Mouse (Mus musculus): ENCODE results near the gene Pnmal1. TPM values are rescaled to one million over a fixed set of nuclear protein-coding genes. Genes with fewer than 3 reads are reported as not detected.

Gene Pnmal1
- total and polyA plus RNA-seq, 3 experiments: 0.01 to 0.05 TPM; not detected in 1

DNA sequence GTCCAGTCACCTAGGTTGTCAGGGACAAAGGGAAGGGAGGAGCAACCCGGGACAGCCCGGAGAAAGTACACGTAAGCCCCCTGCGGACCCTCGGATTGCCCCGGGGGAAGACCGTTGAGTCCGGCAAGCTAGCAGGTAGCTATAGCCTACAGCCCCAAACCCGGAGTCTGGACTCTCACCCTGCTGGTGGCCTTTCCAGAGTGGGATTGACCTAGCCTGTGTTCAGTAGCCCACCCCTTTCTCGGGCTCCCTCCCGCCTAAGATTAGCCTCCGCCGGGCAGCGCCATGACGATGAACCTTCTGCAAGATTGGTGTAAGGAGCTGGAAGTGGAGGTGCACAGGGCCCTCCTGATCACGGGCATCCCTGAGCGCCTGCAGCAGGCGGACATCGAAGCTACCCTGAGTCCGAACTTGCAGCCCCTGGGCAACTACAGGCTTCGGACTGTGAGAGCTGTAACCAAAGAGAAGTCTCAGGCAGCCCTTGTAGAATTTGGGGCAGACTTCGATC, 14.6 kb upstream of the Pnmal1 start:
- Histone ChIP-seq H3K36me3 (replicated peaks) (no peaks in the 10 kb centered on the region), H3K4me1 (ENCODE audit: insufficient read depth, low read depth, low read length) (peaks cover under 1% of the 10 kb centered on the region; the same call in 1 of the 2 replicates), H3K9me3 (replicated peaks) (peaks cover 9% of the 10 kb centered on the region), H3K4me3 (ENCODE audit: low read depth, low read length) (no peak overlapping the region), H3K27me3 (ENCODE audit: insufficient read depth, low read length) (peaks cover 36% of the 10 kb centered on the region)
- no peak for TF ChIP-seq CTCF (IDR thresholded peaks at IDR 0.05; ENCODE audit: low read depth, low read length)
- no peak for TF ChIP-seq POLR2AphosphoS5 (IDR thresholded peaks at IDR 0.05; ENCODE audit: insufficient replicate concordance, low read depth, low read length)
- TF ChIP-seq TAL1 (conservative IDR thresholded peaks at IDR 0.05; ENCODE audit: low read depth, low read length): no peak
- no peak for TF ChIP-seq GATA2 (IDR thresholded peaks at IDR 0.05; ENCODE audit: borderline replicate concordance, low read depth, low read length)
- no peak for ATAC-seq (ENCODE audit: extremely low read depth, insufficient number of reproducible peaks, low FRiP score, poor library complexity, severe bottlenecking)
- no peak for DNase-seq (ENCODE audit: low spot score)

- Histone ChIP-seq H3K9me3 (replicated peaks) (peaks cover 9% of the 10 kb centered on the region), H3K36me3 (replicated peaks) (no peaks in the 10 kb centered on the region), H3K4me3 (ENCODE audit: low read depth, low read length) (no peak overlapping the region), H3K4me1 (ENCODE audit: insufficient read depth, low read depth, low read length) (peaks cover 6% of the 10 kb centered on the region), H3K27me3 (ENCODE audit: insufficient read depth, low read length) (peaks cover 35% of the 10 kb centered on the region)
- TF ChIP-seq CTCF (IDR thresholded peaks at IDR 0.05; ENCODE audit: low read depth, low read length) (no peak), GATA2 (IDR thresholded peaks at IDR 0.05; ENCODE audit: borderline replicate concordance, low read depth, low read length) (no peak), POLR2AphosphoS5 (IDR thresholded peaks at IDR 0.05; ENCODE audit: insufficient replicate concordance, low read depth, low read length) (no peak), TAL1 (conservative IDR thresholded peaks at IDR 0.05; ENCODE audit: low read depth, low read length) (no peak), GATA1 (IDR thresholded peaks at IDR 0.05; ENCODE audit: borderline replicate concordance, low read length) (no peak)
- DNase-seq (ENCODE audit: low spot score): no peak
- no peak for ATAC-seq (ENCODE audit: extremely low read depth, insufficient number of reproducible peaks, low FRiP score, poor library complexity, severe bottlenecking)
These were observed 14.1 kb upstream of the Pnmal1 start for GRCm38 (mm10) chr7:16945419-16945818.

DNA sequence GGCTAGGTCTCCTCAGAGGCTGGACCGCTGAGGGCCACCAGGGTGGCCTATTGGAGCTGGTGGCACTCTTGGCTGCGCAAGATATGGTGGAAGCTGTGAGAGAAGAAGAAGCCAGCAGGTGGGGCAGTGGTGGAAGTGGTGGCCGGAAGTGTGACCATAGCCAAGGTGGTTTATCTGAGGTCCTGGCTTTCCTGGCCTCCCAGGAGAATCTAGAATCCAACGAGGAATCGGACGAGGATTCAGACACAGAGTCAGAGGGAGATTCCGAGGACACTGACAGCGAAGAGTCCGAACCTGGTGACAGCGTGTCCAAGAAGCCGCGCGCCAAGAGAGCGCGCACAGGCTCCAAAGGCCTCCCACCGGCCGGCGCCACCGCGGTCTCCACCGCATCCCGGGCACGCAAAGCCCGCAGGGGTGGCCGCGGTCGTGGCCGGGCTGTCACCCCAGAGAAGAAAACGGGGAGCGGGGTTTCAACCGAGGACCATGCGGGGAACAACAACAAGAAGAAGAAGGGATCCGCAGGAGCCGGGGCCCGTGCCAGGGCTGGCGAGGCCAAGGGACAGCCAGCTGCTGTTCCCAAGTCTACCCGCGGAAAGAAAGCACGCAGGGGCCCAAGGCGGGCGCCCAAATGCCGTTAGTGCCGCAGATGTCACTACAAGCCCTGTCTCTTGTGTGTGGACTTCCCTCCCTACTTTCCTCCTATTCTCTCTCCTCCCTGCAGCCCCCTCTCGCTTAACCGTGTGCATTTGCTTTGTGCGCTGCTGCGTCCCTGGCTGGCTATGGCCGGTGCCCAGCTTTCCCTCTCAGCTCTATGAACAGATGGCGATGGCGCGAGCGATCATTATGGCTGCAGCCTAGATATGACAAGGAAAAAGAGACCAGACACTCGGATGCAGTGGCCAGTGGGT, 12.8 kb upstream of the Pnmal1 start:
- ATAC-seq (ENCODE audit: extremely low read depth, insufficient number of reproducible peaks, low FRiP score, poor library complexity, severe bottlenecking) (no peak), DNase-seq (ENCODE audit: low spot score) (no peak)
- TF ChIP-seq CTCF (IDR thresholded peaks at IDR 0.05; ENCODE audit: low read depth, low read length) (no peak), GATA1 (IDR thresholded peaks at IDR 0.05; ENCODE audit: borderline replicate concordance, low read length) (no peak)
- H3K4me1 ChIP-seq (ENCODE audit: insufficient read depth, low read depth, low read length): peaks cover 9% of the 10 kb centered on the region
- peaks cover 32% of the 10 kb centered on the region for H3K27me3 ChIP-seq (ENCODE audit: insufficient read depth, low read length)
- peaks cover 9% of the 10 kb centered on the region for H3K9me3 ChIP-seq (replicated peaks)
- no peak overlapping the region for H3K4me3 ChIP-seq (ENCODE audit: low read depth, low read length)
- no peaks in the 10 kb centered on the region for H3K36me3 ChIP-seq (replicated peaks)

- Histone ChIP-seq H3K9me3 (replicated peaks) (peaks cover 9% of the 10 kb centered on the region), H3K4me1 (ENCODE audit: insufficient read depth, low read depth, low read length) (peaks cover 9% of the 10 kb centered on the region), H3K4me3 (ENCODE audit: low read depth, low read length) (no peak overlapping the region), H3K36me3 (replicated peaks) (no peaks in the 10 kb centered on the region), H3K27me3 (ENCODE audit: insufficient read depth, low read length) (peaks cover 32% of the 10 kb centered on the region)
- ATAC-seq (ENCODE audit: extremely low read depth, insufficient number of reproducible peaks, low FRiP score, poor library complexity, severe bottlenecking): no peak
- DNase-seq (ENCODE audit: low spot score): no peak
- TF ChIP-seq GATA2 (IDR thresholded peaks at IDR 0.05; ENCODE audit: borderline replicate concordance, low read depth, low read length): no peak
These were observed 12.1 kb upstream of the Pnmal1 start for GRCm38 (mm10) chr7:16947349-16947895.

- peaks cover 9% of the 10 kb centered on the region for H3K4me1 ChIP-seq (ENCODE audit: insufficient read depth, low read depth, low read length)
- no peak for ATAC-seq (ENCODE audit: extremely low read depth, insufficient number of reproducible peaks, low FRiP score, poor library complexity, severe bottlenecking)
These were observed 11.5 kb upstream of the Pnmal1 start for GRCm38 (mm10) chr7:16947959-16948361.

GRCm38 (mm10) chr7:16948923-16949458, 10.5 kb upstream of the Pnmal1 start:
- peaks cover 9% of the 10 kb centered on the region for H3K9me3 ChIP-seq (replicated peaks)

More at GRCm38 (mm10) chr7:16947959-16948361, 11.5 kb upstream of the Pnmal1 start:
- Histone ChIP-seq H3K4me3 (ENCODE audit: low read depth, low read length) (no peak overlapping the region), H3K36me3 (replicated peaks) (no peaks in the 10 kb centered on the region), H3K9me3 (replicated peaks) (peaks cover 9% of the 10 kb centered on the region), H3K27me3 (ENCODE audit: insufficient read depth, low read length) (peaks cover 30% of the 10 kb centered on the region)
- no peak for DNase-seq (ENCODE audit: low spot score)
- no peak for TF ChIP-seq POLR2AphosphoS5 (IDR thresholded peaks at IDR 0.05; ENCODE audit: insufficient replicate concordance, low read depth, low read length)
- TF ChIP-seq GATA2 (IDR thresholded peaks at IDR 0.05; ENCODE audit: borderline replicate concordance, low read depth, low read length): no peak
- TF ChIP-seq CTCF (IDR thresholded peaks at IDR 0.05; ENCODE audit: low read depth, low read length): no peak
- no peak for TF ChIP-seq TAL1 (conservative IDR thresholded peaks at IDR 0.05; ENCODE audit: low read depth, low read length)
- TF ChIP-seq GATA1 (IDR thresholded peaks at IDR 0.05; ENCODE audit: borderline replicate concordance, low read length): no peak

More at GRCm38 (mm10) chr7:16948923-16949458, 10.5 kb upstream of the Pnmal1 start:
- no peak overlapping the region for H3K4me3 ChIP-seq (ENCODE audit: low read depth, low read length)
- no peaks in the 10 kb centered on the region for H3K36me3 ChIP-seq (replicated peaks)
- H3K27me3 ChIP-seq (ENCODE audit: insufficient read depth, low read length): peaks cover 28% of the 10 kb centered on the region
- ATAC-seq (ENCODE audit: extremely low read depth, insufficient number of reproducible peaks, low FRiP score, poor library complexity, severe bottlenecking) (no peak), DNase-seq (ENCODE audit: low spot score) (no peak)
- TF ChIP-seq GATA1 (IDR thresholded peaks at IDR 0.05; ENCODE audit: borderline replicate concordance, low read length) (no peak), GATA2 (IDR thresholded peaks at IDR 0.05; ENCODE audit: borderline replicate concordance, low read depth, low read length) (no peak), POLR2AphosphoS5 (IDR thresholded peaks at IDR 0.05; ENCODE audit: insufficient replicate concordance, low read depth, low read length) (no peak)
- peaks cover 9% of the 10 kb centered on the region for H3K4me1 ChIP-seq (ENCODE audit: insufficient read depth, low read depth, low read length)
